Mouse (Mus musculus) myocyte (in vitro differentiated cells): ENCODE measurements around the gene Fcgr4.

Source experiments
- CEBPB ChIP-seq: IDR thresholded peaks from 2 replicates; pipeline ENCODE4 v1.6.1; 2011; ENCODE audit warnings: mild to moderate bottlenecking, moderate library complexity; ENCODE audit not compliant: poor library complexity, insufficient read depth, severe bottlenecking
- E2F4 ChIP-seq: IDR thresholded peaks from one replicate; pipeline ENCODE4 v1.6.1; 2011; ENCODE audit warnings: mild to moderate bottlenecking, control low read depth, moderate library complexity; ENCODE audit not compliant: insufficient read depth
- MAX ChIP-seq: IDR thresholded peaks from one replicate; pipeline ENCODE4 v1.6.1; 2011; ENCODE audit warnings: low read depth, mild to moderate bottlenecking, control low read depth
- MYOD1 ChIP-seq, 3 experiments: IDR thresholded peaks; one replicate each; pipeline ENCODE4 v1.6.1; 2011; ENCODE audit warnings: control low read depth in 2 of 3, low read depth in 2 of 3, mild to moderate bottlenecking in 2 of 3, moderate library complexity in 1 of 3; ENCODE audit not compliant: insufficient read length in 2 of 3, control insufficient read depth in 1 of 3
- MYOG ChIP-seq, 3 experiments: IDR thresholded peaks; one replicate each; pipeline ENCODE4 v1.6.1; 2011; ENCODE audit warnings: control low read depth in 2 of 3, low read depth in 2 of 3, mild to moderate bottlenecking in 2 of 3; ENCODE audit not compliant: insufficient read length in 2 of 3, control insufficient read depth in 1 of 3, insufficient read depth in 1 of 3
- POLR2A ChIP-seq: IDR thresholded peaks from one replicate; pipeline ENCODE4 v1.6.1; 2011; ENCODE audit warnings: low read depth, mild to moderate bottlenecking, control low read depth, moderate library complexity; ENCODE audit not compliant: insufficient read length
- POLR2AphosphoS2 ChIP-seq: IDR thresholded peaks from one replicate; pipeline ENCODE4 v1.6.1; 2011; ENCODE audit warnings: low read depth, control low read depth; ENCODE audit not compliant: insufficient read length
- REST ChIP-seq: IDR thresholded peaks from one replicate; pipeline ENCODE4 v1.6.1; 2011; ENCODE audit warnings: mild to moderate bottlenecking, control low read depth, moderate library complexity; ENCODE audit not compliant: insufficient read depth, insufficient read length
- SRF ChIP-seq: IDR thresholded peaks from one replicate; pipeline ENCODE4 v1.6.1; 2011; ENCODE audit warnings: low read depth; ENCODE audit not compliant: control insufficient read depth, insufficient read length
- TCF12 ChIP-seq: IDR thresholded peaks from one replicate; pipeline ENCODE4 v1.6.1; 2011; ENCODE audit warnings: mild to moderate bottlenecking, control low read depth; ENCODE audit not compliant: poor library complexity, insufficient read depth, severe bottlenecking
- TCF3 ChIP-seq: IDR thresholded peaks from one replicate; pipeline ENCODE4 v1.6.1; 2011; ENCODE audit warnings: low read depth, control low read depth; ENCODE audit not compliant: insufficient read length
- USF1 ChIP-seq: IDR thresholded peaks from one replicate; pipeline ENCODE4 v1.6.1; 2011; ENCODE audit warnings: low read depth, mild to moderate bottlenecking, control low read depth, moderate library complexity

- TF ChIP-seq E2F4 (no peak), MYOD1 (IDR thresholded peaks at IDR 0.05; ENCODE audit: control insufficient read depth in 1 of 3, insufficient read length in 2 of 3, low read depth in 2 of 3) (no peak), USF1 (no peak), CEBPB (no peak), MAX (no peak), TCF3 (no peak), TCF12 (no peak), POLR2A (no peak), POLR2AphosphoS2 (no peak), MYOG (IDR thresholded peaks at IDR 0.05; ENCODE audit: control insufficient read depth in 1 of 3, insufficient read depth in 1 of 3, insufficient read length in 2 of 3, low read depth in 2 of 3) (no peak), SRF (no peak), REST (no peak)
Observed at GRCm38 (mm10) chr1:170985861-170986260, 32.9 kb upstream of the Fcgr4 start.
